Mouse (Mus musculus) spleen, embryonic (tissue): ENCODE measurements around the gene Wdfy2.

Experiments used
- CTCF ChIA-PET: fragments of 350-600 bp; sonication (Branson Sonifier 250); formaldehyde crosslinking; loops from one replicate; lab custom pipeline; 2022; lab: Charles Lee

Gene Wdfy2

GRCm38 (mm10) chr14:62837641-62838252 lies at the start of gene Wdfy2:
Gene Wdfy2, plus strand, starts transcription at chr14:62837678.
- CTCF ChIA-PET, result no interaction called here

DNA sequence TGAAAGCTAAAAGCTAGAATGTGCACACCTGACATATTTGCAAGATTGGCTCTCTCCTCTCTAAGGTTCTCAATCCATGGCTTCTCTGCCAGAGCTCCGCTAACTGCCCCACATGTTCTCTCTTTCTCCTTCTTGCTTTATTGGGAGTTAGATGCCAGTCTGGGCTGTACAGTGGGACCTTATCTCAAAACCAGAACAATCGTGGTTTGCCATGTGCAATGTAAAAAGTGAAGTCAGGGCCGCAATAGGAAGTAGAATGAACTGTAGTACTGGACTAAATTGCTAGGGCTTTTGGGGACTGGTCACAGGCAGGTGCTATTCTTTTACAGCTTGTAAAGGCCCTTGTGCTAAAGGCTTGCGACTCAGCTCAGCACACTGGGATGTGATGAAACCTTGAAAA lies 48.2 kb upstream of the Wdfy2 start:
- CTCF ChIA-PET, result interaction anchor here (0.6 kb wide), 1 partner anchor 566 kb away, joined by 3 read pairs; no protein-coding TSS in a partner anchor

DNA sequence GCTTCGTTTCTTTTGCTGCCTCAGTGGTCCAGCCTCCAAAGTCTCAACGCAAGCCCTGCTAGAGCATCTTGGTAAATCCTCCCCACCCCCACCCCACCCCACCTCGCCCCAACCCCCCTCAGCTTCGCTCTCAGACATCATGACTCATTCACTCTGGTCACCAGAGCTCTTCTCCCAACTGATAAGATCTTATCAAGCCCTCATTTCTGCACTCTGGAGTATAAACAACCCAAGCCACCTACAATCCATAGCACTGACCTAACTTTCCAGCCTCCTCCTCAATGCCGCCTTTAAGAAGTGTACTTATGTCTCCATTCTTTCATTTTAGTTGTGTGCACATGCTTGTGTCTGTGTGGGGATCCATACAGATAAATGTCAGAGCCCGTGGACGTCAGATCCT lies 41.8 kb upstream of the Wdfy2 start:
- CTCF ChIA-PET, result no interaction called here

DNA sequence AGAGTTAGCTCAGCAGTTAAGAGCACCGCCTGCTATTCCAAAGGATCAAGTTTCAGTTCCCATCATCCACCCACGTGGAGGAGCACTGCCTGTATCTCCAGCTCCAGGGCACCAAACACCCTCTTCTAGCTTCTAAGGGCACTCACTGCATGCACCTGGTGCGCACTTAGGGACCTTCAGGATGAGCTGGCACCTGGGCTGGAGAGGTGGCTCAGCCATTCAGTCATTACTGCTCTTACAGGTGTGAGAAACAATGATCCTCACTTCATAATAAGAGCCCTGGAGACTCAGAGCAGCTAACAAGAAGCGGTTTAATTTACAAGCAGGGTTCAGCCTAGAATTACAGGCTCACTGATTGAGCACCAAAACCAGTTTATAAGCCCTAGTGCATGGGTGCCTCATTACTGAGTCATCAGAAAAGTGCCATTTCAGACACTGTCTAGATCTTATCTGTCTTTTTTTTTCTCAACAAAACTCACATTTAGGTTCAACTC lies 38.8 kb upstream of the Wdfy2 start:
- CTCF ChIA-PET, result no interaction called here

DNA sequence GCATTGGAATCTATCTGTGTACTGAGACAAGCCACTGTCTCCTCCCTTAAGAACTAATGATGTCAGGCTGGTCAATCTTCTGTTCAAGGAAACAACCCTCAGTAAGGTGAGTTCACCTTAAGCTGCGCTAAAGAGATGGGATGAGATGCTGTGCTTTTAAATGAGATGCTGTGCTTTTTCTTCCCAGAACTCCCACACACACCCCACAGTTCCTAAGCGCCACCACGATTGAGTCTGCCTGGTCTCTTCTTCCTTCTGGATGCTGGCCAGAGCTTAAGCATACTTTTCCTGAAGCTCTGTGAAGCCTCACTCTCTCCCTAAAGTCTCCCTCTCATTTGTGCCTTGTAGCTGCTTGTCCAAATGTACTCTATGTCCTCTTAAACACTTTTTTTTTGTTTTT lies 36.7 kb upstream of the Wdfy2 start:
- CTCF ChIA-PET, result no interaction called here

- CTCF ChIA-PET, result no interaction called here
Observed at GRCm38 (mm10) chr14:62803204-62803603, 34.3 kb upstream of the Wdfy2 start.

DNA sequence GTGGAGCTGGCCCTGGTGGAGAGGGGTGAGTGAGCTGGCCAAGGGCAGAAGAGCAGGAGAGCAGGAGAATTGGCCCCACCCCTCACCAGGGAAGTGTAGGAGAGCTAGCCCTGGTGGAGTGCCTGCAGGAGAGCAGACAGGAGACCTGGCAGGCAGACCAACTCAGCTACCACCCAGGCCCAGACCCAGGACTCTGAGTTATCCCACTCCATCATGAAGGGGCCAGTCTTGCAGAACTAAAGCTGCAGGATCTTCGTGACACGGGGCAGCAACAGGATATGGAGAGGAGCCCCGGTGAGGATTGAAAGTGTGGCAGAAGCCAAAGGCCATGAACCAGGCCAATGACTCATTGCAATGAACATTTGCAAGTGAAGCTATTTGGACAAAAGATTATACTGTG lies 30.6 kb upstream of the Wdfy2 start:
- CTCF ChIA-PET, result interaction anchor here (0.7 kb wide), 1 partner anchor 15 kb away, joined by 9 read pairs; no protein-coding TSS in a partner anchor

- CTCF ChIA-PET, result no interaction called here
Observed at GRCm38 (mm10) chr14:62808661-62809523, 28.6 kb upstream of the Wdfy2 start.

GRCm38 (mm10) chr14:62812765-62813164 lies 24.7 kb upstream of the Wdfy2 start:
- CTCF ChIA-PET, result no interaction called here

- CTCF ChIA-PET, result no interaction called here
Observed at GRCm38 (mm10) chr14:62814567-62814966, 22.9 kb upstream of the Wdfy2 start.

GRCm38 (mm10) chr14:62816827-62817226 lies 20.7 kb upstream of the Wdfy2 start:
- CTCF ChIA-PET, result no interaction called here

GRCm38 (mm10) chr14:62825575-62826332 lies 11.7 kb upstream of the Wdfy2 start:
- CTCF ChIA-PET, result no interaction called here

DNA sequence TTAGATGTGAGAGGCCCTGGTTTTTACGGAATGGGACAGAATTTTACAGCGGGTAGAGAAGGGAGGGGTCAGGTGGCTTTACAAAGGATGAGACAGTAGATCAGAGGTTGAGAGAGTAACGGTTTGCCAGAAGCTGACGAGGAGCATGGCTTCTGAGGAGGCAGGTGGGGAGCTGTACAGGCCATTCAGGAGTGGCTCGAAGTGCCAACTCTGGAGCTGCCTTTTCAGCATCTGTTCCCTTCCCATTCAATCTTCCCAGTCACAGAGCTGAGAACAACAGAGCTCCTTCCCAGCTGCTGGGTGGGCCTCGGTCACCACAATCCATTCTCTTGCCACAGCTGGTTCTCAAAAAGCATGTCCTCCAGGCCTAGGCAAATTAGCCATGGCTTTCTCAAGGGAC lies 8.2 kb upstream of the Wdfy2 start:
- CTCF ChIA-PET, result no interaction called here

- CTCF ChIA-PET, result no interaction called here
Observed at GRCm38 (mm10) chr14:62831691-62832275, 5.7 kb upstream of the Wdfy2 start.

GRCm38 (mm10) chr14:62833036-62833435 lies 4.4 kb upstream of the Wdfy2 start:
- CTCF ChIA-PET, result no interaction called here

GRCm38 (mm10) chr14:62833541-62833940 lies 3.9 kb upstream of the Wdfy2 start:
- CTCF ChIA-PET, result no interaction called here

- CTCF ChIA-PET, result interaction anchor here (0.6 kb wide), 1 partner anchor 133 kb away, joined by 3 read pairs; no protein-coding TSS in a partner anchor
Observed at GRCm38 (mm10) chr14:62835737-62836136, 1.7 kb upstream of the Wdfy2 start.

- CTCF ChIA-PET, result no interaction called here
Observed at GRCm38 (mm10) chr14:62836926-62837640, 395 bp upstream of the Wdfy2 start.

DNA sequence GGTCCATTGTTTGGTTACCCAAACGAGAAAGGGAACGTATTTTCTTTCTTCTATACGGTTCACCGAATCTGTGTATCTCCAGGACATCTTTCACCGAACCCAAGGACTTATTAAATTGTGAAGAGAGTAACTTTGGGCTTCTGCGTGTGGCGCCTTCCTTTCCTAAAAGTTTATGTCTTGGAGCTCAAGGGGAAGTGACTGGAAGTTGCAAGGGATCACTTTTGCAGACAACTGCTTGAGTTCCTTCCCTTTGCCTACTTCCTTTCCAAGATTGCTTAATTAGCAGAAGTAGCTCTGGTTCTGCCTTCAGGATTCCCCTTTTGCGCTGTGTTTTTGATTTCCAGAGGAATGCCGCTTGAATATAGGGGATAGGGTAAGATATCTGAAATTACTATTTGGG lies 858 bp downstream of the Wdfy2 start:
- CTCF ChIA-PET, result no interaction called here

- CTCF ChIA-PET, result no interaction called here
Observed at GRCm38 (mm10) chr14:62841726-62842125, 4.2 kb downstream of the Wdfy2 start.

GRCm38 (mm10) chr14:62842495-62842894 lies 5.0 kb downstream of the Wdfy2 start:
- CTCF ChIA-PET, result interaction anchor here (0.6 kb wide), 1 partner anchor 39 kb away, joined by 5 read pairs; no protein-coding TSS in a partner anchor
